Mouse (Mus musculus): Measurements from ENCODE around the gene Fam71d. TPM values are rescaled to one million over a fixed set of nuclear protein-coding genes. Genes with fewer than 3 reads are reported as not detected.

The Fam71d gene
- polyA plus RNA-seq, 2 experiments, result not detected

DNA sequence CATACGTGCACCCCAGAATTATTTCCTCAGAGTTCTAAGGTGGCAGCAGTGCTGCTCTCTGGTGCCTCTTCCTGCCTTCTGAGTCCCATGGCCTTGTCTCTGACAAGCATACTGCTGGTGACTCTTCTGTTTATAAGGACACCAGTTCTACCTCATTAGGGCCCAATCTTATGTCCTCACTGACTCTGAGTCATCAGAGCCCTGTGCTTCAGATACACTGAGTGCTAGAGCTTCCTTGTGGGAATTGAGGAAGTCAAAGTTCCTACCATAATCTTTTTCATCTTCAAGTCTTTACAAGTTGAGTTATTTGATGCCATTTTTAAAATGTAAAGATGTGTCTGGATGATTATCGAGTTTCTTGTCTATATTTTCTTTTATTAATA, 12.5 kb upstream of the Fam71d start:
- H3K9ac ChIP-seq (ENCODE audit: low read depth, low read length, severe bottlenecking), result no peak overlapping the region
- no peaks in the 10 kb centered on the region for H3K4me1 ChIP-seq (ENCODE audit: control insufficient read depth, insufficient read depth, low read length)
- TF ChIP-seq POLR2A (IDR thresholded peaks at IDR 0.05; ENCODE audit: borderline replicate concordance, extremely low read depth, insufficient read depth, insufficient read length), result no peak
- DNase-seq (ENCODE audit: low spot score), result no peak
- no peak overlapping the region for H3K27ac ChIP-seq (replicated peaks; ENCODE audit: low read depth, low read length)
- no peaks in the 10 kb centered on the region for H3K27me3 ChIP-seq (ENCODE audit: control insufficient read depth, insufficient read depth, low read length)
- ATAC-seq (ENCODE audit: low FRiP score, low read depth), result no peak
- no peaks in the 10 kb centered on the region for H3K36me3 ChIP-seq (ENCODE audit: control insufficient read depth, insufficient read depth, low read length)
- no peaks in the 10 kb centered on the region for H3K9me3 ChIP-seq (ENCODE audit: control insufficient read depth, low read length)
- no peak overlapping the region for H3K4me3 ChIP-seq (replicated peaks; ENCODE audit: low read length)
- H3K4me2 ChIP-seq (replicated peaks; ENCODE audit: low read depth, low read length, severe bottlenecking), result no peak overlapping the region
- 83% methylated on average over 2 of the region's 2 CpGs for WGBS

DNA sequence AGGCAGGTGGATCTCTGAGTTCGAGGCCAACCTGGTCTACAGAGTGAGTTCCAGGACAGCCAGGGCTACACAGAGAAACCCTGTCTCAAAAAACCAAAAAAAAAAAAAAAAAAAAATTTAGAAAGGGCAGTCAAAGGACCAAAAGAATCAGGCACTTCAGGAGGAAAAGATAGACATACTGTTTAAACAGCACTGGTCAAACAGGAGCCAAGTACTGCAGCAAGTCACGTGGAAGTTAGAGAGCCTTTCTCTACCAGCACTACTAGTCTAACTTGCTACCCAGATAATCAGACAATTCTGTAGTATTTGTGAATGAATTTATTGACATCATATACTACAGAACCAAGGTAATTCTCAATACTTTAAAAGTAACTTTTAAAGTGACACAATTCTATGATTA, 10.3 kb upstream of the Fam71d start:
- no peak overlapping the region for H3K9ac ChIP-seq (ENCODE audit: low read depth, low read length, severe bottlenecking)
- H3K4me3 ChIP-seq (replicated peaks; ENCODE audit: low read length), result no peak overlapping the region
- no peaks in the 10 kb centered on the region for H3K4me1 ChIP-seq (ENCODE audit: control insufficient read depth, insufficient read depth, low read length)
- no peaks in the 10 kb centered on the region for H3K36me3 ChIP-seq (ENCODE audit: control insufficient read depth, insufficient read depth, low read length)
- H3K9me3 ChIP-seq (ENCODE audit: control insufficient read depth, low read length), result no peaks in the 10 kb centered on the region
- no peak overlapping the region for H3K27ac ChIP-seq (replicated peaks; ENCODE audit: low read depth, low read length)
- H3K27me3 ChIP-seq (ENCODE audit: control insufficient read depth, insufficient read depth, low read length), result no peaks in the 10 kb centered on the region
- H3K4me2 ChIP-seq (replicated peaks; ENCODE audit: low read depth, low read length, severe bottlenecking), result no peak overlapping the region
- 84% methylated on average over 2 of the region's 2 CpGs for WGBS
- DNase-seq (ENCODE audit: low spot score) (no peak), ATAC-seq (ENCODE audit: low FRiP score, low read depth) (no peak)
- TF ChIP-seq POLR2A (IDR thresholded peaks at IDR 0.05; ENCODE audit: borderline replicate concordance, extremely low read depth, insufficient read depth, insufficient read length), result no peak

DNA sequence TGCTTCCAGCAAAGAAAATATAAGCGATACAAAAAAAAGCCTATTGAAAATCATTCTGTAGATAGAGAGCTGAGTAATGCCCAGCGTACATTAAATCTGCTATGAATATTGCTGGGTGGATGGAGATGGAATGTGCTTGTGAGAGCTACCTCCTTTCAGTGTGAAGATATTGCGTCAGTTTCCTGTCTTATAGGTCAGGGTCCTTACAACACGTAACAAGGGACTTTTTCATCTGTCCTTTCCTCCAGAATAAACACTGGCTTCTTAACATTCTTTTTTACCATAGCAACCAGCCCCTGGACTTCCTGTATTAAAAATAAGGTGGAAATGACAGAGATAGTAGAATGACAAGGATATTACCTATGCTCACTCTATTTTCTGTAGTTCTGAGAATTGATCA, 9.1 kb upstream of the Fam71d start:
- Histone ChIP-seq H3K4me3 (replicated peaks; ENCODE audit: low read length) (no peak overlapping the region), H3K4me2 (replicated peaks; ENCODE audit: low read depth, low read length, severe bottlenecking) (no peak overlapping the region), H3K9me3 (ENCODE audit: control insufficient read depth, low read length) (no peaks in the 10 kb centered on the region), H3K27me3 (ENCODE audit: control insufficient read depth, insufficient read depth, low read length) (no peaks in the 10 kb centered on the region), H3K4me1 (ENCODE audit: control insufficient read depth, insufficient read depth, low read length) (no peaks in the 10 kb centered on the region), H3K9ac (ENCODE audit: low read depth, low read length, severe bottlenecking) (no peak overlapping the region), H3K27ac (replicated peaks; ENCODE audit: low read depth, low read length) (no peak overlapping the region), H3K36me3 (ENCODE audit: control insufficient read depth, insufficient read depth, low read length) (no peaks in the 10 kb centered on the region)
- no peak for DNase-seq (ENCODE audit: low spot score)
- TF ChIP-seq POLR2A (IDR thresholded peaks at IDR 0.05; ENCODE audit: borderline replicate concordance, extremely low read depth, insufficient read depth, insufficient read length), result no peak
- no peak for ATAC-seq (ENCODE audit: low FRiP score, low read depth)
- 80% methylated on average over 4 of the region's 4 CpGs for WGBS

DNA sequence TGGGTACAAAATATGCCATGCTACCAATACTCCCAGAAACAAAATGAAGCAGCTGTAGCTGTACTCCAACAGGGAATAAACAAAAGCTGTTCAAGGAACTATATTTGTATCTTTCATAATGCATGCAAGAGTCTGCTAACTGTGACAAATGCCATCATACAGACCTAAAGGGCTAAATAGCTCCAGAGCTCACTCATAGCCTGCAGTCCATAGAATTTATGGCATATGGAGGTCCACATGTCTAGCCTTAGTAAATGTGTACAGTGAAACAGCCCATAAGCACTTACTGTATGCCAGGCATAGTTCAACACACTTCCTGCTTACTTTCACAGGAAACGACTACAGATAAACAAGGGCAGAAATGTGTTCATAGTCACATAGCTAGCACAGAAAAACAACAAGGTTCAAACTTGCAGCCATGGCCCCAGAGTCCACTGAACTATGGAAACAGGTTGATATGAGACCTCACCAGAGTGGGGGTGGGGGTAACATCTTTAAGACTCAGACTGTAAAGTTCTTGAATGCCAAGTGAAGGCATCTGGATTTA, 5.6 kb upstream of the Fam71d start:
- no peak for TF ChIP-seq POLR2A (IDR thresholded peaks at IDR 0.05; ENCODE audit: borderline replicate concordance, extremely low read depth, insufficient read depth, insufficient read length)
- DNase-seq (ENCODE audit: low spot score), result no peak
- Histone ChIP-seq H3K27me3 (ENCODE audit: control insufficient read depth, insufficient read depth, low read length) (no peaks in the 10 kb centered on the region), H3K9me3 (ENCODE audit: control insufficient read depth, low read length) (no peaks in the 10 kb centered on the region), H3K4me2 (replicated peaks; ENCODE audit: low read depth, low read length, severe bottlenecking) (no peak overlapping the region), H3K4me3 (replicated peaks; ENCODE audit: low read length) (no peak overlapping the region), H3K9ac (ENCODE audit: low read depth, low read length, severe bottlenecking) (no peak overlapping the region), H3K4me1 (ENCODE audit: control insufficient read depth, insufficient read depth, low read length) (no peaks in the 10 kb centered on the region), H3K36me3 (ENCODE audit: control insufficient read depth, insufficient read depth, low read length) (no peaks in the 10 kb centered on the region), H3K27ac (replicated peaks; ENCODE audit: low read depth, low read length) (no peak overlapping the region)
- WGBS, result 69% methylated on average over 1 of the region's 1 CpGs
- no peak for ATAC-seq (ENCODE audit: low FRiP score, low read depth)

DNA sequence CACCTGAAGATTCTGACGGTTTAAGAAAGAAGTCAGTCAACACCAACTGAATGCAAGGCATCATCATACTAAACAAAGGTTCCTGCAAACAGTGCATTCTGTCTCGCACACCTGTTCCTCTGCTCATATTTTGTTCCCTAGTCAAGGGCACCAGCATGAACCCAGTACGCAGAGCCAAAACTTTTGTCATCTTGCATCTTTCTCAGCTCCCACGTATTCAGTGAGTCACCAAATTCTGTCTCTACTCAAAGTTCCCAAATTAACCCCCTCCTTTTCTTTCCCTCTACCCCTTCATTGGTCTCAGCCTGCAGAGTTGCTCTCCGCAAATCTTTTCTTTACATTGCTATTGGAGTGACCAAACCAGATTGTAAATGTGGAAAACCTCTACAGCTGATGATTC, 2.5 kb upstream of the Fam71d start:
- no peaks in the 10 kb centered on the region for H3K27me3 ChIP-seq (ENCODE audit: control insufficient read depth, insufficient read depth, low read length)
- no peaks in the 10 kb centered on the region for H3K4me1 ChIP-seq (ENCODE audit: control insufficient read depth, insufficient read depth, low read length)
- ATAC-seq (ENCODE audit: low FRiP score, low read depth) (no peak), DNase-seq (ENCODE audit: low spot score) (no peak)
- no peak overlapping the region for H3K9ac ChIP-seq (ENCODE audit: low read depth, low read length, severe bottlenecking)
- no peak overlapping the region for H3K27ac ChIP-seq (replicated peaks; ENCODE audit: low read depth, low read length)
- H3K36me3 ChIP-seq (ENCODE audit: control insufficient read depth, insufficient read depth, low read length), result no peaks in the 10 kb centered on the region
- H3K4me2 ChIP-seq (replicated peaks; ENCODE audit: low read depth, low read length, severe bottlenecking), result no peak overlapping the region
- TF ChIP-seq POLR2A (IDR thresholded peaks at IDR 0.05; ENCODE audit: borderline replicate concordance, extremely low read depth, insufficient read depth, insufficient read length), result no peak
- WGBS, result 82% methylated on average over 5 of the region's 5 CpGs
- no peak overlapping the region for H3K4me3 ChIP-seq (replicated peaks; ENCODE audit: low read length)
- H3K9me3 ChIP-seq (ENCODE audit: control insufficient read depth, low read length), result no peaks in the 10 kb centered on the region

DNA sequence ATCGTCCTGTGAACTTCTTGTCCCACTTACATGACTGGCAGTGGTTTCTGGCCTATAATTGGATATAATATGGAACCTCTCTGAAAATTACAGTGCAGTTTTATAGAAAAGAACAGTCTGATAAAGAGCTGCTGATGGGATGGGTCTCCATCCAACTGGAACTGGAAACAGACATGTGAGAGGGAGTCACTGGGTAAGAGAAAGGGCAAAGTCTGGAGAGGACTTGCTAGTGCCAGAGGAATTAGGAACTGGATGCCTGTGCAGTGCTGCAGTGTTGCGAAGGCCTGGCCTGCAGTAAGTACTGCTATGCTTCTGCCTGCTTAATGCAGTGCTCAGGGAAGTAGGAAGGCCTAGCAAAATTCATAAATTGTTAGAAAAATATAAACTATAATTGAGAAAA, 1.9 kb downstream of the Fam71d start:
- H3K4me3 ChIP-seq (replicated peaks; ENCODE audit: low read length), result no peak overlapping the region
- H3K36me3 ChIP-seq (ENCODE audit: control insufficient read depth, insufficient read depth, low read length), result no peaks in the 10 kb centered on the region
- no peak for TF ChIP-seq POLR2A (IDR thresholded peaks at IDR 0.05; ENCODE audit: borderline replicate concordance, extremely low read depth, insufficient read depth, insufficient read length)
- ATAC-seq (ENCODE audit: low FRiP score, low read depth) (no peak), DNase-seq (ENCODE audit: low spot score) (no peak)
- no peak overlapping the region for H3K9ac ChIP-seq (ENCODE audit: low read depth, low read length, severe bottlenecking)
- no peaks in the 10 kb centered on the region for H3K27me3 ChIP-seq (ENCODE audit: control insufficient read depth, insufficient read depth, low read length)
- WGBS, result 81% methylated on average over 2 of the region's 2 CpGs
- no peaks in the 10 kb centered on the region for H3K9me3 ChIP-seq (ENCODE audit: control insufficient read depth, low read length)
- no peak overlapping the region for H3K27ac ChIP-seq (replicated peaks; ENCODE audit: low read depth, low read length)
- no peaks in the 10 kb centered on the region for H3K4me1 ChIP-seq (ENCODE audit: control insufficient read depth, insufficient read depth, low read length)
- H3K4me2 ChIP-seq (replicated peaks; ENCODE audit: low read depth, low read length, severe bottlenecking), result no peak overlapping the region

Measured in limb, embryonic 14.5 days (tissue).